9 mouse cellular contexts compared by ENCODE assay signal in genomic region chr9:21786906-21787305, GRCm38 (mm10). TPM values are rescaled to one million over a fixed set of nuclear protein-coding genes. Genes with fewer than 3 reads are reported as not detected.
DNase-seq lines count a peak whose midpoint lies in the region; ATAC-seq and TF ChIP-seq lines count a peak whose summit lies in the region.
"Had no signal": no experiment of that assay in that cellular context is flagged by ENCODE, and none has a peak within 500 bp of the region (broad histone marks: within the 10 kb centered on the region; RNA-seq: fewer than 3 reads in every experiment).

No protein-coding gene starts in this region.

- H3K9ac ChIP-seq in embryonic facial prominence, embryonic 11.5 days (replicated peaks; ENCODE audit: low read length) = no peak overlapping the region
- H3K9ac ChIP-seq in heart, embryonic 16.5 days (ENCODE audit: low read length) = no peak overlapping the region
- H3K9ac ChIP-seq: liver, embryonic 13.5 days had no signal

- 4% methylated on average over 6 of the region's 6 CpGs for WGBS in embryonic facial prominence, embryonic 11.5 days
- 17% methylated on average over 6 of the region's 6 CpGs for WGBS in heart, embryonic 16.5 days

- no peak overlapping the region for H3K4me2 ChIP-seq in embryonic facial prominence, embryonic 11.5 days (ENCODE audit: low read depth, low read length)
- H3K4me2 ChIP-seq in heart, embryonic 16.5 days (ENCODE audit: low read depth, low read length) = no peak overlapping the region
- H3K4me2 ChIP-seq: liver, embryonic 13.5 days had no signal

- peak; percentile 86 for TF ChIP-seq CTCF in layer of hippocampus, adult 2 months (conservative IDR thresholded peaks at IDR 0.05)

- no peaks in the 10 kb centered on the region; the same call in none of the 2 replicates for H3K36me3 ChIP-seq in embryonic facial prominence, embryonic 11.5 days (replicated peaks; ENCODE audit: control insufficient read depth, insufficient read depth, low read depth, low read length)
- H3K36me3 ChIP-seq in heart, embryonic 16.5 days (ENCODE audit: control insufficient read depth, insufficient read depth) = peaks cover 5% of the 10 kb centered on the region; the same call in 1 of the 2 replicates

- H3K4me3 ChIP-seq in embryonic facial prominence, embryonic 11.5 days (ENCODE audit: low read depth, low read length) = no peak overlapping the region
- no peak overlapping the region for H3K4me3 ChIP-seq in heart, embryonic 16.5 days (ENCODE audit: low read length)
- H3K4me3 ChIP-seq in layer of hippocampus, adult 2 months = no peak overlapping the region
- H3K4me3 ChIP-seq: liver, embryonic 13.5 days had no signal

- H3K4me1 ChIP-seq in embryonic facial prominence, embryonic 11.5 days (ENCODE audit: control insufficient read depth, insufficient read depth, low read length) = no peaks in the 10 kb centered on the region
- peaks cover 32% of the 10 kb centered on the region for H3K4me1 ChIP-seq in heart, embryonic 16.5 days (ENCODE audit: control insufficient read depth, insufficient read depth, low read length)

- intact Hi-C loops in heart, postnatal 25 days (cut with DNase I) = loop anchor here (1.0 kb wide), 1 partner anchor 17 kb away; no protein-coding TSS in a partner anchor

- H3K27me3 ChIP-seq in embryonic facial prominence, embryonic 11.5 days (ENCODE audit: control insufficient read depth, insufficient read depth, low read length) = no peaks in the 10 kb centered on the region
- H3K27me3 ChIP-seq in heart, embryonic 16.5 days (ENCODE audit: control insufficient read depth, insufficient read depth, low read length) = no peaks in the 10 kb centered on the region
- H3K27me3 ChIP-seq: liver, embryonic 13.5 days had no signal

- H3K27ac ChIP-seq in embryonic facial prominence, embryonic 11.5 days (replicated peaks; ENCODE audit: low read depth, low read length) = no peak overlapping the region; the same call in 1 of the 2 replicates
- H3K27ac ChIP-seq in heart, embryonic 16.5 days (ENCODE audit: low read length) = peak overlapping the region; percentile 4; the same call in 1 of the 2 replicates
- H3K27ac ChIP-seq in layer of hippocampus, adult 2 months = no peak overlapping the region
- H3K27ac ChIP-seq: liver, embryonic 13.5 days had no signal

- no peaks in the 10 kb centered on the region for H3K9me3 ChIP-seq in embryonic facial prominence, embryonic 11.5 days (replicated peaks; ENCODE audit: control insufficient read depth, low read length)
- H3K9me3 ChIP-seq in heart, embryonic 16.5 days (replicated peaks; ENCODE audit: control insufficient read depth, low read length) = no peaks in the 10 kb centered on the region
- H3K9me3 ChIP-seq: liver, embryonic 13.5 days had no signal

- peak; percentile 72 to 86 for DNase-seq in heart, adult 18-20 months
- no peak for DNase-seq in heart, postnatal 25 days (ENCODE audit: low spot score)
- peak; percentile 73 for DNase-seq in adrenal gland, adult 2 months
- DNase-seq in embryonic facial prominence, embryonic 11.5 days (ENCODE audit: low spot score) = peak; percentile 78
- DNase-seq in layer of hippocampus, adult 2 months (ENCODE audit: low spot score in 2 of 2) = peak; percentile 47 to 67
- peak; percentile 82 for DNase-seq in lung, postnatal 36 days
- DNase-seq in spleen, postnatal 10 days (ENCODE audit: low spot score in 2 of 2) = peak; percentile 45 to 76
- DNase-seq: liver, embryonic 13.5 days had no signal

- no peak; the same call in 1 of the 2 replicates for ATAC-seq in embryonic facial prominence, embryonic 11.5 days (replicated peaks; ENCODE audit: insufficient number of reproducible peaks, low FRiP score, low TSS enrichment, low read depth)
- no peak for ATAC-seq in heart, embryonic 16.5 days (replicated peaks; ENCODE audit: extremely low read depth, insufficient read depth, low FRiP score)

RNA-seq across cellular contexts. Expression of gene Kank2, which starts 11.6 kb away (rescaled TPM):
- total RNA-seq in heart, adult 18-20 months (2021) = 10 to 100 TPM; 58.1 to 60.8 TPM
- total RNA-seq in heart, postnatal 25 days (2021) = 10 to 100 TPM; 52.5 to 58.0 TPM
- total RNA-seq in adrenal gland, adult 2 months (2021) = 10 to 100 TPM; 28.4 to 56.2 TPM
- 67.8 and 76.1 TPM in 2 replicates for polyA plus RNA-seq in adrenal gland, adult 2 months (2012; rRNA removed)
- polyA plus RNA-seq in embryonic facial prominence, embryonic 11.5 days (2014; fragmentation: Nextera tagmentation; extraction: Ambion mirVana) = 6.1 and 7.6 TPM in 2 replicates
- 16.6 and 21.8 TPM in 2 replicates for polyA plus RNA-seq in heart, embryonic 16.5 days (2015; fragmentation: Nextera tagmentation; extraction: Ambion mirVana)
- total RNA-seq in layer of hippocampus, adult 2 months (2021) = 1 to 10 TPM; 7.0 to 8.4 TPM

RNA-seq across cellular contexts. Expression of gene Spc24, which starts 26.8 kb away (rescaled TPM):
- total RNA-seq in heart, adult 18-20 months (2021) = 1 to 10 TPM; 4.7 to 6.4 TPM
- 1 to 10 TPM; 3.2 to 4.0 TPM for total RNA-seq in heart, postnatal 25 days (2021)
- total RNA-seq in adrenal gland, adult 2 months (2021) = 1 to 10 TPM; 1.9 to 3.7 TPM
- polyA plus RNA-seq in adrenal gland, adult 2 months (2012; rRNA removed) = 1.4 and 1.5 TPM in 2 replicates
- 126 and 132 TPM in 2 replicates for polyA plus RNA-seq in embryonic facial prominence, embryonic 11.5 days (2014; fragmentation: Nextera tagmentation; extraction: Ambion mirVana)
- 91.4 and 93.2 TPM in 2 replicates for polyA plus RNA-seq in heart, embryonic 16.5 days (2015; fragmentation: Nextera tagmentation; extraction: Ambion mirVana)
- 1 to 10 TPM; 2.2 to 2.9 TPM for total RNA-seq in layer of hippocampus, adult 2 months (2021)

RNA-seq across cellular contexts. Expression of gene Angptl8, which starts 48.4 kb away (rescaled TPM):
- total RNA-seq in heart, adult 18-20 months (2021) = under 1 TPM in 1 of 2 experiments, not detected in 1; 0.69 TPM
- total RNA-seq in heart, postnatal 25 days (2021) = not detected
- total RNA-seq in adrenal gland, adult 2 months (2021) = 1 to 10 TPM; 8.1 to 8.7 TPM
- polyA plus RNA-seq in adrenal gland, adult 2 months (2012; rRNA removed) = 26.5 and 55.8 TPM in 2 replicates
- 0.25 TPM in 1 of 2 replicates, not detected in the other for polyA plus RNA-seq in embryonic facial prominence, embryonic 11.5 days (2014; fragmentation: Nextera tagmentation; extraction: Ambion mirVana)
- 1.7 and 2.4 TPM in 2 replicates for polyA plus RNA-seq in heart, embryonic 16.5 days (2015; fragmentation: Nextera tagmentation; extraction: Ambion mirVana)
- not detected for total RNA-seq in layer of hippocampus, adult 2 months (2021)

Comparison
In these comparisons a context has a peak if more than half of its experiments do, and no peak if none do; other contexts are left out.
1. RNA of gene Angptl8, which starts 48.4 kb away (total RNA-seq): 8.1 to 8.7 TPM in adrenal gland, adult 2 months; 0.69 TPM in heart, adult 18-20 months, not detected in heart, postnatal 25 days and not detected in layer of hippocampus, adult 2 months; every median in the first group is over 4 times any median in the second.